Mouse (Mus musculus): ENCODE results near the gene Bmp8a.
"Not testable (repeated sequence)": the region's sequence is repeated elsewhere in the genome, so short reads cannot be mapped to it uniquely, and the experiment has no call there.

Bmp8a gene

GRCm38 (mm10) chr4:123342642-123343470 is at the start of gene Bmp8a:
TSS of gene Bmp8a (minus strand) at chr4:123343252.
- DNase-seq (ENCODE audit: low read depth in 1 of 2, low spot score in 2 of 2): no peak

GRCm38 (mm10) chr4:123392187-123392586 is 49.1 kb upstream of the Bmp8a start:
- DNase-seq (ENCODE audit: low read depth in 1 of 2, low spot score in 2 of 2): no peak

- DNase-seq (ENCODE audit: low read depth in 1 of 2, low spot score in 2 of 2): no peak
Observed at GRCm38 (mm10) chr4:123385028-123385427, 42.0 kb upstream of the Bmp8a start.

DNA sequence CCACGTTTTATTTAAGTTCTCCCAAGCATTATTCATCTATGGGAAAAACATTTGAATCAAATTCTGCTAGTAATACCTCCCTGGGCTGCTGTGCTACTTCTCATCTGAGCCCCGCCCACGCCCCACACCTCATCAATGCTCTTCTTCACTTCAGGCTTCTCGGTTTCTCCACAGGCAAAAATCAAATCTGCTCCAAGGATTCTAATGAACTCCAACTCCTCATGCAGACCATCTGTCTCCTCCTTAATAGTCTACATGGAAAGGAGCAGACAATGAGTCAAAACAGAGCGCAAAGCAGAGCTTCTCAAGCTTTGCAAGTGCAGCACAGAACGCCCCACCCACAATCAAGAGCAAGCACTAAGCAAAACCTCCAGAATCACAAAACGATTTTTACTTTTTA is 40.1 kb upstream of the Bmp8a start:
- no peak for DNase-seq (ENCODE audit: low read depth in 1 of 2, low spot score in 2 of 2)

GRCm38 (mm10) chr4:123382051-123382450 is 39.0 kb upstream of the Bmp8a start:
- no peak for DNase-seq (ENCODE audit: low read depth in 1 of 2, low spot score in 2 of 2)

DNA sequence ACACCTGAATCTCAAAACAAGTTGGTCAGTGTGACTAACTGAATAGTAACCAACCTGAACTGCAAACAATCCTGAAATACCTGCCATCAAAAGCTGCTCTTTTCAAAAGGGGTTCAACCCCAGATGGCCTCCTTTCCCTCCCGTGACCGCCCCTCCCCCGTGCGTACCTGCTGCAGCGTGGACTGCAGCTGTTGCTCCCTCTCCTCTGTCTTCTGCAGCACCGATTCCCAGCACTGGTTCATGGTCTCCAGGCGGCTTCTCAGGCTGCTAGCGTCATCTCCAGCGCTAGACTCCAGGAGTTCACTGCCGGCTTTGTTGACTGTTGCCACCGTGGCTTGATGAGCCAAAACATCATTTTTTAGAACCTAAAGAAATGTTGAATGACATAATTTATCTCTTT is 38.5 kb upstream of the Bmp8a start:
- DNase-seq (ENCODE audit: low read depth in 1 of 2, low spot score in 2 of 2): no peak

GRCm38 (mm10) chr4:123376031-123376430 is 33.0 kb upstream of the Bmp8a start:
- DNase-seq (ENCODE audit: low read depth in 1 of 2, low spot score in 2 of 2): no peak

GRCm38 (mm10) chr4:123374316-123375008 is 31.4 kb upstream of the Bmp8a start:
- DNase-seq (ENCODE audit: low read depth in 1 of 2, low spot score in 2 of 2): no peak

GRCm38 (mm10) chr4:123363555-123363954 is 20.5 kb upstream of the Bmp8a start:
- DNase-seq (ENCODE audit: low read depth in 1 of 2, low spot score in 2 of 2): no peak

DNA sequence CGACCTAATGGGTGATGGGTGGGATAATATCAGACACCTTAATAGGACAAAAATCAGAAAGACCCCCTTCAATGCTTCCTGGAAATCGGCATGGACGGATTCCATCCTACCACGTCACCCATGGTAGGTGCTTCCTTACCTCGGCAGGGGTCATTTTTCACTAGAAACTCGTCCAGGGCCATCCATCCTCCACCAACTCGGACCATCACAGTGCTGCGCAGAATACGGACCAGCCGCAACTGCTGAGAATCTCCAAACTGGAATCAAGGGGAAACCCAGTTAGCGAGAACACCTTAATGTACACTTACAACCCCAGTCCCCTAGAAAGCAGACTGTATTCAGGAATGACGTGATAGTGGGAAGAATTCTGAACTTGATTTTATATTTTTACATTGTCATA is 17.7 kb upstream of the Bmp8a start:
- DNase-seq (ENCODE audit: low read depth in 1 of 2, low spot score in 2 of 2): no peak

DNA sequence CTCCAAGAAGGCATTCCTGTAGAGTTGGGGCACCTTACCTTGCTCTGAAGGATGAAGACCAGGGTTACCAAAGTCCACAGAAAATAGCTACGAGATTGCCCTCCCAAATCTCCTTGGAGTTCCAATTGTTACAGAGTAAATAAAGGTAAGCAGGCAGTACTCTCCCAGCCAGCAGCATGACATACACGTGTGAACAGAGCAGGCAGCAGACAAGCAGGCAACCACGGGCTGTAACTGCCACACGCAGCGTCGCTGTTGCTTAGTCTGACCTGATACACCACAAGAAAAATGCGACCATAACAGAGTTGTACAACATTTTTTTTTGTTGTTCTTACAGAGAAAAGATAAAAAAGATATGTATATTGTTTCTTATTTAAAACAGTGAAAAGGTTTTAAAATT is 15.6 kb upstream of the Bmp8a start:
- DNase-seq (ENCODE audit: low read depth in 1 of 2, low spot score in 2 of 2): no peak

- DNase-seq (ENCODE audit: low read depth in 1 of 2, low spot score in 2 of 2): no peak
Observed at GRCm38 (mm10) chr4:123355941-123356340, 12.9 kb upstream of the Bmp8a start.

GRCm38 (mm10) chr4:123353271-123353877 is 10.3 kb upstream of the Bmp8a start:
- no peak for DNase-seq (ENCODE audit: low read depth in 1 of 2, low spot score in 2 of 2)

DNA sequence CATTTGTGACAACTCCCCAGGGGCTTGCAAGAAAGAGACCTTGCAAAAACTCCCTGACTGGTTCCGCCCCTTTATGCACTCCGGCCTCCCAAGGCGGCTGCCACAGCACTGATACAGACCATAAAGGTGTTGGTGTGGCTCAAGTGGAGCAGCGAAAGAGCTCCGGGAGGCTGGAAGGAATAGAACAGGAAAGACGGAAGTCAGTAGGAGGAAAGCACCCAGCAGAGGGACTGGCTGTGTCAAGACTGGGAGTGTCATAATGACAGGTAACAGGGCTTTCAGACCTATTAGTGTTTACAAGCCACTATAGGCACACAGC is 378 bp upstream of the Bmp8a start:
- no peak for DNase-seq (ENCODE audit: low read depth in 1 of 2, low spot score in 2 of 2)

DNA sequence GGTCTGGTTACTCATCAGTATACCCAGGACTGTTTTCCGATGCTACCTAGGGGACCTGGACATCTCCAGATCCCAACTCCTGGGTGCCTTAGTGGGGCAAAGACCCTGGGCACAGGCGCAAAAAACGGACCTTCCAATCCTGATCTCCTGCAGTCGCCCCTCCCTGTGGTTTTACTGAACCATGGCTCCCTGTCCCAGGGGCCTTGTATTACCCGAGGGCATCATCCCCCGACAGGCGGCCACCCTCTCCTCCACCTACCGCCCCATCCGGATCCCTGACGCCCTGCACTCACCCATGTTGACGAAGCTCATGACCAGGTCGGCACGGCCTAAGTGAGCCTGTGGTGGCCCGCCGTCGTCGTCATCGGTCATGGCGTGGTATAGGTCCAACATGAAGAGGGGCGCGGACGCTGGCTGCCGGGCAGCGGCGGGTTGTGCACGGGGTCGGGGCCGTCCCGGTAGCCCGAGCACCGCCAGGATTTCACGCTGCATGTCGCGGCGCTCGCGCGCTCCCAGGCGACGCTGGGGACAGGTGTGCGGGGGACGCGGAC is 886 bp downstream of the Bmp8a start:
- DNase-seq (ENCODE audit: low read depth in 1 of 2, low spot score in 2 of 2): no peak

GRCm38 (mm10) chr4:123340232-123340631 is 2.8 kb downstream of the Bmp8a start:
- no peak for DNase-seq (ENCODE audit: low read depth in 1 of 2, low spot score in 2 of 2)

DNA sequence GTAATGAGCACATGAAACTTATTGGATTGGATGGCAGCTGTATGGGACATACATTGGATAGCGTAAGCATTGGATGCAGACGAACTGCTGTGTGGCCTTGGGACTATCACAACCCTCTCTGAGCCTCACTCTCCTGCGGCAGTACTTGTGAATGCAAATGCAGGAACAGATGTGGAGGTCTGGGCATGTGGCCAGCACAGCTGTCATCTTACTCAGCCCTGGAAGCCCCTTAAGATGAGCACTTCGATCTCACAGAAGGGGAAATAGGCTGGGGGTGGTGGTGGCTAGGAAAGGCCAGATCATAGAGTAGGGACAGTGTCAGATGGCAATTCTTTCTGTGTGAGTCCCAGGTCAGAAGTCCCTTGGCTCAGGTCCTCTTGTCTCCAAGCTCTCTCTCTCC is 5.4 kb downstream of the Bmp8a start:
- DNase-seq (ENCODE audit: low read depth in 1 of 2, low spot score in 2 of 2): no peak

DNA sequence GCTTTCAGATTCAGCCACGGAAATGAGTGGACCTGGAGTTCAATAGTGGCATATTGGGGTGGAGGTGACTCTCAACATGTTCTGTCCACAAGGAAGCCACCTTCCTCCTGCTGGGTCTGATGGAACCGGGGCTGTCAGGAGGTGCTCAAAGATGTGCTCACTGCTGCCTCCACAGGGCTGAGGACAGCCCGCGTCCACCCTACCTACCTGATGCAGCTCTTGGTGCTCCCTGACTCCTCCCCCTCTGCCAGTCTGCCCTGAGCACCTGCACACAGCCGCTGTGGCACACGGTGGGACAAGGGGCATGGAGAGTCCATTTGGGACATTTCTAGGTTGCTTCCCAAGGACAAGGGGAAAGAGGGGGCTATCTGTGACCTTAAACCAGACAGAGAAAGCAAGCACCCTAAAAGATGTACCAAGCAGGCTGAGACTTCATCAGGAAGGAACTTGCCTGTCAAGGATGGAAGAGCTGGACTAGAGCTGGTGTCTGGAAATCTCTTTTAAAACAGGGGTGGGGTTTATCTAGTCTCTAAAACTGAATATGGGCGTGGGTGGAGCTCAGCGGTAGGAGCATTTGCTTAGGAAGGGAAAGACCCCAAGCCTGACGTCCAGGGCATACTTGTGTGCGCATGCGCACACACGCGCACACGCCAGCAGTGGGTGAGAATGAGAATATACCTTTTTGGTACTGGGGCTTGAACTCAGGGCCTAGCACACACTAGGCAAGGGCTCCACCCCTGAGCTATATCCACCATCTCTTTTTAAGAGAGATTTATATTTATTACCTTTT is 7.1 kb downstream of the Bmp8a start:
- no peak for DNase-seq (ENCODE audit: low read depth in 1 of 2, low spot score in 2 of 2)

- not testable (repeated sequence) for DNase-seq (ENCODE audit: low read depth in 1 of 2, low spot score in 2 of 2)
Observed at GRCm38 (mm10) chr4:123335244-123335643, 7.8 kb downstream of the Bmp8a start.

GRCm38 (mm10) chr4:123334177-123334576 is 8.9 kb downstream of the Bmp8a start:
- DNase-seq (ENCODE audit: low read depth in 1 of 2, low spot score in 2 of 2): no peak

- no peak for DNase-seq (ENCODE audit: low read depth in 1 of 2, low spot score in 2 of 2)
Observed at GRCm38 (mm10) chr4:123333151-123333550, 9.9 kb downstream of the Bmp8a start.
